Mouse (Mus musculus): Measurements from ENCODE around the gene Ubtf. TPM values are rescaled to one million over a fixed set of nuclear protein-coding genes. Genes with fewer than 3 reads are reported as not detected.
"Not testable (repeated sequence)": the region's sequence is repeated elsewhere in the genome, so short reads cannot be mapped to it uniquely, and the experiment has no call there.

Ubtf gene
- polyA plus RNA-seq, 1 experiment from 2014 or later: 107 TPM

- Histone ChIP-seq H3K4me1 (peaks cover 20% of the 10 kb centered on the region), H3K4me2 (replicated peaks) (no peak overlapping the region), H3K9me3 (no peaks in the 10 kb centered on the region), H3K9ac (replicated peaks) (0 out of 2 replicates have a peak overlapping the region, but pooled peaks have one; percentile 13), H3K4me3 (no peak overlapping the region), H3K27me3 (no peaks in the 10 kb centered on the region), H3K36me3 (peaks cover 45% of the 10 kb centered on the region), H3K27ac (replicated peaks) (no peak overlapping the region)
- 91% methylated on average over 8 of the region's 8 CpGs for WGBS
- no peak for ATAC-seq (replicated peaks)
Observed at GRCm38 (mm10) chr11:102287485-102287884, 32.1 kb downstream of the Ubtf start.

GRCm38 (mm10) chr11:102285095-102285834, 34.3 kb downstream of the Ubtf start:
- no peaks in the 10 kb centered on the region for H3K27me3 ChIP-seq
- peaks cover 20% of the 10 kb centered on the region for H3K4me1 ChIP-seq
- H3K27ac ChIP-seq (replicated peaks): peak overlapping the region; percentile 89
- peak overlapping the region; percentile 90 for H3K4me2 ChIP-seq (replicated peaks)
- 5% methylated on average over 31 of the region's 31 CpGs for WGBS
- H3K36me3 ChIP-seq: peaks cover 23% of the 10 kb centered on the region
- peak overlapping the region; percentile 87 for H3K9ac ChIP-seq (replicated peaks)
- no peaks in the 10 kb centered on the region for H3K9me3 ChIP-seq
- ATAC-seq (replicated peaks): peak; percentile 65
- peak overlapping the region; percentile 94 for H3K4me3 ChIP-seq

- Histone ChIP-seq H3K9ac (replicated peaks) (peak within 1 kb of the TSS; percentile 87), H3K4me2 (replicated peaks) (peak within 1 kb of the TSS; percentile 90), H3K9me3 (no peaks in the 10 kb centered on the region), H3K27me3 (no peaks in the 10 kb centered on the region), H3K36me3 (peaks cover 20% of the 10 kb centered on the region), H3K4me1 (peaks cover 20% of the 10 kb centered on the region), H3K4me3 (peak within 1 kb of the TSS; percentile 94), H3K27ac (replicated peaks) (peak within 1 kb of the TSS; percentile 89)
- peak; percentile 91 for ATAC-seq (replicated peaks)
- under 1% methylated on average over 32 of the region's 32 CpGs for WGBS
Observed at GRCm38 (mm10) chr11:102284501-102285094, 34.9 kb downstream of the Ubtf start, which contains the start of gene Tmub2. Tmub2 (plus strand) TSS chr11:102284931.

- Histone ChIP-seq H3K27me3 (no peaks in the 10 kb centered on the region), H3K4me3 (peak overlapping the region; percentile 94; the same call in 1 of the 2 replicates), H3K36me3 (peaks cover 17% of the 10 kb centered on the region), H3K27ac (replicated peaks) (peak overlapping the region; percentile 89), H3K9me3 (no peaks in the 10 kb centered on the region), H3K9ac (replicated peaks) (no peak overlapping the region), H3K4me1 (peaks cover 20% of the 10 kb centered on the region), H3K4me2 (replicated peaks) (peak overlapping the region; percentile 90)
- ATAC-seq (replicated peaks): no peak; the same call in 1 of the 2 replicates
- 91% methylated on average over 6 of the region's 6 CpGs for WGBS
Observed at GRCm38 (mm10) chr11:102283922-102284321, 35.6 kb downstream of the Ubtf start.

GRCm38 (mm10) chr11:102280267-102280666, 39.3 kb downstream of the Ubtf start:
- H3K4me3 ChIP-seq; H3K9me3 ChIP-seq; H3K36me3 ChIP-seq; H3K27ac ChIP-seq (replicated peaks); H3K27me3 ChIP-seq; H3K4me2 ChIP-seq (replicated peaks); H3K9ac ChIP-seq (replicated peaks); ATAC-seq (replicated peaks): not testable (repeated sequence)
- peaks cover 11% of the 10 kb centered on the region for H3K4me1 ChIP-seq
- WGBS: 69% methylated on average over 6 of the region's 6 CpGs

GRCm38 (mm10) chr11:102279595-102279994, 39.9 kb downstream of the Ubtf start:
- no peaks in the 10 kb centered on the region for H3K9me3 ChIP-seq
- WGBS: 93% methylated on average over 3 of the region's 3 CpGs
- no peak overlapping the region for H3K4me3 ChIP-seq
- ATAC-seq (replicated peaks): no peak
- no peak overlapping the region for H3K27ac ChIP-seq (replicated peaks)
- no peak overlapping the region for H3K9ac ChIP-seq (replicated peaks)
- H3K27me3 ChIP-seq: 0 out of 2 replicates have a peak, but pooled peaks cover 9% of the 10 kb centered on the region
- no peak overlapping the region for H3K4me2 ChIP-seq (replicated peaks)
- H3K4me1 ChIP-seq: peaks cover 10% of the 10 kb centered on the region
- no peaks in the 10 kb centered on the region for H3K36me3 ChIP-seq

GRCm38 (mm10) chr11:102277754-102278153, 41.8 kb downstream of the Ubtf start:
- Histone ChIP-seq H3K9me3 (no peaks in the 10 kb centered on the region), H3K9ac (replicated peaks) (no peak overlapping the region), H3K4me1 (peaks cover 7% of the 10 kb centered on the region), H3K4me3 (no peak overlapping the region), H3K27ac (replicated peaks) (no peak overlapping the region), H3K4me2 (replicated peaks) (no peak overlapping the region), H3K36me3 (no peaks in the 10 kb centered on the region), H3K27me3 (0 out of 2 replicates have a peak, but pooled peaks cover 9% of the 10 kb centered on the region)
- no peak for ATAC-seq (replicated peaks)
- 45% methylated on average over 10 of the region's 12 CpGs for WGBS

GRCm38 (mm10) chr11:102276411-102276915, 43.1 kb downstream of the Ubtf start:
- WGBS: 2% methylated on average over 33 of the region's 33 CpGs
- peak overlapping the region; percentile 37 for H3K4me3 ChIP-seq
- ATAC-seq (replicated peaks): 0 out of 2 replicates have a peak, but pooled peaks have one; percentile 48
- H3K4me2 ChIP-seq (replicated peaks): peak overlapping the region; percentile 68
- H3K36me3 ChIP-seq: no peaks in the 10 kb centered on the region
- H3K27ac ChIP-seq (replicated peaks): no peak overlapping the region
- peaks cover 7% of the 10 kb centered on the region for H3K4me1 ChIP-seq
- 0 out of 2 replicates have a peak, but pooled peaks cover 9% of the 10 kb centered on the region for H3K27me3 ChIP-seq
- peak overlapping the region; percentile 44 for H3K9ac ChIP-seq (replicated peaks)
- no peaks in the 10 kb centered on the region for H3K9me3 ChIP-seq

- H3K4me1 ChIP-seq: peaks cover 5% of the 10 kb centered on the region
- WGBS: 87% methylated on average over 12 of the region's 12 CpGs
- no peak within 1 kb of the TSS for H3K4me2 ChIP-seq (replicated peaks)
- no peak within 1 kb of the TSS for H3K27ac ChIP-seq (replicated peaks)
- ATAC-seq (replicated peaks): no peak
- H3K4me3 ChIP-seq: no peak within 1 kb of the TSS
- H3K36me3 ChIP-seq: no peaks in the 10 kb centered on the region
- H3K9ac ChIP-seq (replicated peaks): no peak within 1 kb of the TSS
- H3K9me3 ChIP-seq: no peaks in the 10 kb centered on the region
- H3K27me3 ChIP-seq: no peaks in the 10 kb centered on the region
Observed at GRCm38 (mm10) chr11:102268520-102269244, 50.9 kb downstream of the Ubtf start, which contains the start of gene Asb16. Asb16 (plus strand) TSS chr11:102268743.

- no peak overlapping the region for H3K4me3 ChIP-seq
- no peak overlapping the region for H3K4me2 ChIP-seq (replicated peaks)
- no peak overlapping the region for H3K9ac ChIP-seq (replicated peaks)
- 9% methylated on average over 11 of the region's 11 CpGs for WGBS
- peaks cover 5% of the 10 kb centered on the region for H3K4me1 ChIP-seq
- H3K9me3 ChIP-seq: no peaks in the 10 kb centered on the region
- H3K36me3 ChIP-seq: no peaks in the 10 kb centered on the region
- H3K27ac ChIP-seq (replicated peaks): peak overlapping the region; percentile 35; the same call in 1 of the 2 replicates
- no peaks in the 10 kb centered on the region for H3K27me3 ChIP-seq
- peak; percentile 81 for ATAC-seq (replicated peaks)
Observed at GRCm38 (mm10) chr11:102267480-102267879, 52.1 kb downstream of the Ubtf start.

GRCm38 (mm10) chr11:102266631-102267355, 52.7 kb downstream of the Ubtf start:
- peak; percentile 48; the same call in 1 of the 2 replicates for ATAC-seq (replicated peaks)
- no peak overlapping the region for H3K4me2 ChIP-seq (replicated peaks)
- H3K9me3 ChIP-seq: no peaks in the 10 kb centered on the region
- peaks cover 5% of the 10 kb centered on the region for H3K4me1 ChIP-seq
- no peaks in the 10 kb centered on the region for H3K27me3 ChIP-seq
- 81% methylated on average over 8 of the region's 8 CpGs for WGBS
- H3K36me3 ChIP-seq: no peaks in the 10 kb centered on the region
- peak overlapping the region; percentile 35; the same call in 1 of the 2 replicates for H3K27ac ChIP-seq (replicated peaks)
- no peak overlapping the region for H3K9ac ChIP-seq (replicated peaks)
- no peak overlapping the region for H3K4me3 ChIP-seq

Measured in forebrain, embryonic 15.5 days (tissue).